Mouse (Mus musculus): ENCODE results near the gene Gm21117. TPM values are rescaled to one million over a fixed set of nuclear protein-coding genes. Genes with fewer than 3 reads are reported as not detected.

Gene Gm21117
- total RNA-seq (2023) = not detected

GRCm38 (mm10) chrY:51124920-51125319, at the start of gene Gm21117:
Gene Gm21117 (plus strand): TSS chrY:51125220.

